Mouse (Mus musculus) retina, postnatal 7 days (tissue): Measurements from ENCODE around the gene Nrcam.
A peak's percentile ranks its signal among the peaks of the same experiment; 100 is the strongest.

Experiments used
- DNase-seq: peaks from one replicate; pipeline ENCODE4 v3.0.0-alpha.2; 2012; ENCODE audit warnings: low read depth, low spot score

The Nrcam gene

GRCm38 (mm10) chr12:44437046-44437827, 108.6 kb downstream of the Nrcam start:
- no peak for DNase-seq

GRCm38 (mm10) chr12:44438884-44439283, 110.2 kb downstream of the Nrcam start:
- no peak for DNase-seq

GRCm38 (mm10) chr12:44440230-44440629, 111.5 kb downstream of the Nrcam start:
- DNase-seq, result peak; percentile 51

- DNase-seq, result no peak
Observed at GRCm38 (mm10) chr12:44450930-44451329, 122.2 kb downstream of the Nrcam start.

GRCm38 (mm10) chr12:44451742-44452141, 123.1 kb downstream of the Nrcam start:
- DNase-seq, result no peak

- DNase-seq, result no peak
Observed at GRCm38 (mm10) chr12:44453791-44454190, 125.1 kb downstream of the Nrcam start.

- DNase-seq, result no peak
Observed at GRCm38 (mm10) chr12:44457961-44458360, 129.3 kb downstream of the Nrcam start.

- DNase-seq, result no peak
Observed at GRCm38 (mm10) chr12:44462436-44462835, 133.8 kb downstream of the Nrcam start.

GRCm38 (mm10) chr12:44462976-44463375, 134.3 kb downstream of the Nrcam start:
- no peak for DNase-seq

- DNase-seq, result no peak
Observed at GRCm38 (mm10) chr12:44471073-44471472, 142.4 kb downstream of the Nrcam start.

- no peak for DNase-seq
Observed at GRCm38 (mm10) chr12:44475355-44475754, 146.7 kb downstream of the Nrcam start.

- DNase-seq, result no peak
Observed at GRCm38 (mm10) chr12:44479260-44480030, 150.8 kb downstream of the Nrcam start.

GRCm38 (mm10) chr12:44480031-44480419, 151.3 kb downstream of the Nrcam start:
- no peak for DNase-seq

- DNase-seq, result no peak
Observed at GRCm38 (mm10) chr12:44481415-44481814, 152.7 kb downstream of the Nrcam start.

GRCm38 (mm10) chr12:44492759-44493479, 164.2 kb downstream of the Nrcam start:
- DNase-seq, result no peak

GRCm38 (mm10) chr12:44497762-44498161, 169.1 kb downstream of the Nrcam start:
- no peak for DNase-seq

GRCm38 (mm10) chr12:44498872-44499271, 170.2 kb downstream of the Nrcam start:
- DNase-seq, result no peak

GRCm38 (mm10) chr12:44501807-44502487, 173.3 kb downstream of the Nrcam start:
- no peak for DNase-seq

- no peak for DNase-seq
Observed at GRCm38 (mm10) chr12:44503737-44504136, 175.1 kb downstream of the Nrcam start.

GRCm38 (mm10) chr12:44508635-44509034, 179.9 kb downstream of the Nrcam start:
- no peak for DNase-seq

- no peak for DNase-seq
Observed at GRCm38 (mm10) chr12:44509406-44510104, 180.9 kb downstream of the Nrcam start.
